Mouse (Mus musculus) ES-E14 (cell line): ENCODE measurements around the gene Dexi. TPM values are rescaled to one million over a fixed set of nuclear protein-coding genes. Genes with fewer than 3 reads are reported as not detected.

Experiments used
- DNase-seq: peaks from one replicate; pipeline ENCODE4 v3.0.0-alpha.2; 2013; ENCODE audit warnings: low read depth, low spot score
- H3K27ac ChIP-seq: 2 replicates; pipeline ENCODE4 v1.5.1; 2012; ENCODE audit warnings: low read depth, mild to moderate bottlenecking, low read length, moderate library complexity, mixed read lengths; ENCODE audit not compliant: poor library complexity, insufficient read depth, severe bottlenecking
- H3K36me3 ChIP-seq: 2 replicates; pipeline ENCODE4 v1.6.1; 2012; ENCODE audit warnings: mild to moderate bottlenecking, low read length, moderate library complexity, mixed read lengths; ENCODE audit not compliant: control insufficient read depth, poor library complexity, insufficient read depth, severe bottlenecking
- H3K4me1 ChIP-seq, 2 experiments: fragments of 150-350 bp in 1 of 2; sonication (generic) in 1 of 2; 2 replicates each; pipeline ENCODE4 v1.6.1; 2012; ENCODE audit warnings: low read length in 2 of 2, mild to moderate bottlenecking in 1 of 2, mixed read lengths in 1 of 2; ENCODE audit not compliant: control insufficient read depth in 2 of 2, insufficient read depth in 2 of 2, poor library complexity in 1 of 2
- H3K4me3 ChIP-seq, 2 experiments: fragments of 150-350 bp in 1 of 2; sonication (generic) in 1 of 2; 2 replicates each; pipeline ENCODE4 v1.5.1; 2012; ENCODE audit warnings: low read length in 2 of 2, low read depth in 1 of 2, mild to moderate bottlenecking in 1 of 2, mixed read lengths in 1 of 2; ENCODE audit not compliant: insufficient read depth in 1 of 2, poor library complexity in 1 of 2, severe bottlenecking in 1 of 2
- H3K9ac ChIP-seq: 2 replicates; pipeline ENCODE4 v1.6.1; 2012; ENCODE audit warnings: low read depth, mild to moderate bottlenecking, low read length, mixed read lengths; ENCODE audit not compliant: poor library complexity, insufficient read depth, severe bottlenecking
- H3K9me3 ChIP-seq: fragments of 150-350 bp; sonication (generic); 2 replicates; pipeline ENCODE4 v1.6.1; 2012; ENCODE audit warnings: low read depth, mild to moderate bottlenecking, low read length; ENCODE audit not compliant: control insufficient read depth, insufficient read depth
- CHD2 ChIP-seq: IDR thresholded peaks from 2 replicates; pipeline ENCODE4 v1.6.1; 2014; ENCODE audit warnings: mild to moderate bottlenecking, low read depth, low read length, inconsistent platforms
- HCFC1 ChIP-seq: IDR thresholded peaks from 2 replicates; pipeline ENCODE4 v1.6.1; 2012; ENCODE audit warnings: low read length, inconsistent platforms, borderline replicate concordance; ENCODE audit not compliant: insufficient read depth
- MAFK ChIP-seq: IDR thresholded peaks from 2 replicates; pipeline ENCODE4 v1.6.1; 2014; ENCODE audit warnings: mild to moderate bottlenecking, low read depth, low read length, inconsistent platforms; ENCODE audit not compliant: insufficient read depth
- ZC3H11A ChIP-seq: IDR thresholded peaks from 2 replicates; pipeline ENCODE4 v1.6.1; 2012; ENCODE audit warnings: low read depth, mild to moderate bottlenecking, inconsistent platforms, low read length, borderline replicate concordance
- ZNF384 ChIP-seq: IDR thresholded peaks from 2 replicates; pipeline ENCODE4 v1.6.1; 2012; ENCODE audit warnings: low read depth, low read length, inconsistent platforms
- in situ Hi-C, 2 experiments: fragments of 600-800 bp; cut with MboI; formaldehyde crosslinking; loops; one replicate each; pipeline ENCODE4 v1.15.1; 2025; ENCODE audit warnings: low sequenced_read_pairs in 2 of 2, inconsistent platforms in 1 of 2; ENCODE audit not compliant: unreplicated experiment in 2 of 2
- total RNA-seq: library from RNA; depleted of rRNA; stranded (reverse); fragments of 300-350 nt; gene quantifications from 2 replicates; pipeline ENCODE4 v1.2.3, GENCODE M21; 2012

Gene Dexi
- total RNA-seq, 1 experiment: 5.8 TPM

DNA sequence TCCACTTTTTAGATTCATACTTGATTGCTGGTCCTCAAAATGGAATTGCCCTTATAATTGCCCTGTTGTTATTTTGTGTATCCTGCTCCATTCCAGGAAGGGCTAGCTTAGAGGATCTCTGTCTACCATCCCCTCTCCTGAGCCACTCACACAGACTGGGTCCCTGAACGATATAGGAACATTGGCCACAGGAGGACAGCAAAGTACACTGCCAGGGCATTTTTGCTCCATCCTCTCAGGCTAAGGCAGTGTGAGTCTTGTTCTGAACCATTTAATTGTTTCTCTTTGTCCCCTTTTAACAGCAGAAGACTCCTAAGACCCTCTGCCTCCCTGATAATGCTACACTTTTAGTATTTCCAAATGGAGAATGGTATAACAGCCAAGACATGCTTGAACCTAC is 27.9 kb upstream of the Dexi start:
- peaks cover 12% of the 10 kb centered on the region; the same call in 1 of the 2 replicates for H3K36me3 ChIP-seq
- no peak overlapping the region for H3K27ac ChIP-seq
- DNase-seq: no peak
- in situ Hi-C loops: loop anchor here (10.0 to 25.0 kb wide), 2 partner anchors 274 to 292 kb away; no protein-coding TSS in a partner anchor
- no peaks in the 10 kb centered on the region for H3K9me3 ChIP-seq
- TF ChIP-seq ZC3H11A (no peak), CHD2 (no peak), ZNF384 (no peak), MAFK (no peak), HCFC1 (no peak)
- H3K4me3 ChIP-seq: no peak overlapping the region
- H3K9ac ChIP-seq: no peak overlapping the region
- H3K4me1 ChIP-seq: no peaks in the 10 kb centered on the region

DNA sequence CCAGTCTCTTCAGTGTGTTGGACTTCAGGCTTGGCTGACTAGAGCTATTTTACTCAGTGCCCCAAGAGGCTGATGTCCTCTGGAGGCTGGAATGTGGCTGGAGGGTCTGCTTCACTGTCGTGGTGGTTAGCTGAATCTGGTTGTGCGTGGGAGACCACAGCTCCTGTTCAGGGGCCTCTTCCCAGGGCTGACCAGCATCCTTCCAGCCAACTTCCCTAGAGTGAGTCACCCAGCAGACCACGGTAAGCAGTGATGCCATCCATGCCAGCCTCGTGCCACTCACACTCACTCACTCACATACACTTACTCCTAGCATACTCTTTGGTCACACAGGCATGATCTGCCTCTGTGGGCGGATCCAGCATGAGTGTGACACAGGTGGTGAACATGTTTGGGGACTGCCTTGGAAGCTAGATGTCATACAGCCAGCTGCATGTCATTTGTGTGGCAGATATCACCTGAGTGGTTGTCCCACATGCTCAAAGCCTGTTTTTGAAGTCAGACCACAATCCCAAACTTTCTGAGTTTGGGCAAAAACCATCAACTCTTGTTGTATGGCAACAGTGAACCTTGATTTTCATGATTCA is 27.0 kb upstream of the Dexi start:
- TF ChIP-seq HCFC1: no peak
- no peak for TF ChIP-seq MAFK
- TF ChIP-seq ZNF384: no peak
- no peak for TF ChIP-seq CHD2
- TF ChIP-seq ZC3H11A: no peak
- no peak overlapping the region for H3K4me3 ChIP-seq
- no peaks in the 10 kb centered on the region for H3K4me1 ChIP-seq
- DNase-seq: no peak
- in situ Hi-C loops: loop anchor here (10.0 to 25.0 kb wide), 2 partner anchors 275 to 292 kb away; no protein-coding TSS in a partner anchor
- no peak overlapping the region for H3K27ac ChIP-seq
- H3K9ac ChIP-seq: no peak overlapping the region
- no peaks in the 10 kb centered on the region for H3K9me3 ChIP-seq
- peaks cover 12% of the 10 kb centered on the region; the same call in 1 of the 2 replicates for H3K36me3 ChIP-seq

DNA sequence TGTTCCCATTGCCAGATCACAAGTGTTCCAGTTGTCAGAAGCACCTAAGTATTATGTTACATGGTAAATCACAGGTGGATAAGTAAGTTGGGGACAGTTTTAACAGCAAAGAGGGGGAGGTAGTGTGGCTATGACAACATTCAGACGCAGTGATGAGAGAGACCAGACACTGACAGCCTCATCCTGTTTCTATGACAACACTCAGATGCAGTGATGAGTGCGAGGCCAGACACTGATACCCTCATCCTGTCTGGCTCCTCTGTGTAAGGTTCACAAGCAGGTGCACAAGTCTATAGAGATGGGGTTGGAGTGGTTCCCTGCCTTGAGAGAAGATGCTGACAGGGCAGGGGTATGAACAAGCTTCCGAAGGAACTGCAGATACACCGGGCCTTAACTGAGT is 24.3 kb upstream of the Dexi start:
- no peak overlapping the region for H3K4me3 ChIP-seq
- H3K27ac ChIP-seq: no peak overlapping the region
- H3K9me3 ChIP-seq: no peaks in the 10 kb centered on the region
- no peaks in the 10 kb centered on the region for H3K4me1 ChIP-seq
- in situ Hi-C loops: loop anchor here in 1 of 2 experiments (25.0 kb wide), 1 partner anchor 295 kb away; no protein-coding TSS in a partner anchor
- TF ChIP-seq ZC3H11A (no peak), CHD2 (no peak), ZNF384 (no peak), MAFK (no peak), HCFC1 (no peak)
- DNase-seq: no peak
- no peak overlapping the region for H3K9ac ChIP-seq
- peaks cover 3% of the 10 kb centered on the region; the same call in 1 of the 2 replicates for H3K36me3 ChIP-seq

DNA sequence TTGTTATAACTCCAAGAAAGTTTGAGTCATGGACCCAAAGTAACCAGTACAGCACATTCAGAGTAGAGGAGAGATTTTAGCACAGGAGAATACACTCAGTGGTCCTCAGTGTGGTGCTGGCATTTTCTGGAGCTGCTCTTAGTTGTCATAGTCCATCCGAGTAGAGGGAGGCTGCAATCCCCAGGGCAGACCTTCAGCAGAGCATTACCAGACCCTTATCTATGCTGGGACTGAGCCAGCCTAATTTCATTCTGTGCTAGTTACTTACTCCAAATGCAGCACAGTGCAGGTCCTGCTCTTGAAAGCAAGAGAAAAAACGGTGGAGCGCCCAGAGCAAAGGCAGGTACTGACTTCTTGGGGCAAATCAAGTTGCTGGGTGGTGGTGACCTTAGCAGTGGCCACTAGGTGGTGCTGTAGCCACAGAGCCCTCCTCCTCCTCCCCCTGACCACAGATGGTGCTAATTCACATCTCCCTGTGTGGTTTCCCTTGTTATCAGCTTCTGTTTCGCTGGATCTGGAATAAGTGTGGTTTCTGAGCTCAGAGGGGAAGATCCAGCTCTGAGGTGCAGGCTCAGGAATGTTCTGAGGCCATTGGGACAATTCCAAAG is 22.5 kb upstream of the Dexi start:
- peak; percentile 48 for DNase-seq
- no peaks in the 10 kb centered on the region for H3K4me1 ChIP-seq
- no peak overlapping the region for H3K27ac ChIP-seq
- no peak overlapping the region for H3K4me3 ChIP-seq
- no peaks in the 10 kb centered on the region for H3K9me3 ChIP-seq
- H3K9ac ChIP-seq: no peak overlapping the region
- in situ Hi-C loops: loop anchor here in 1 of 2 experiments (25.0 kb wide), 1 partner anchor 297 kb away; no protein-coding TSS in a partner anchor
- H3K36me3 ChIP-seq: peaks cover 5% of the 10 kb centered on the region; the same call in 1 of the 2 replicates
- TF ChIP-seq ZNF384 (no peak), ZC3H11A (peak; percentile 77; the same call in 1 of the 2 replicates)
